Mouse (Mus musculus) spleen, adult 18-20 months (tissue): ENCODE measurements at regions not wholly inside any gene's neighbourhood (a gene's known extent, or its start where the extent isn't known, plus 50 kb on each side); places are given as distances from the start of the nearest gene placed in this dataset.
"Not testable (repeated sequence)": the region's sequence is repeated elsewhere in the genome, so short reads cannot be mapped to it uniquely, and the experiment has no call there.

Source experiments
- DNase-seq, 2 experiments: peaks; one replicate each; pipeline ENCODE4 v3.0.0; 2022; ENCODE audit warnings: mixed read lengths in 2 of 2

GRCm38 (mm10) chr16:77835767-77836166 is 233.9 kb upstream of the Gm11146 start:
- no peak for DNase-seq

GRCm38 (mm10) chr16:77827322-77828117 is 225.6 kb upstream of the Gm11146 start:
- no peak for DNase-seq

GRCm38 (mm10) chr16:77799709-77800108 is 197.8 kb upstream of the Gm11146 start:
- no peak for DNase-seq

- DNase-seq: no peak
Measured at GRCm38 (mm10) chr16:77796926-77797325, 195.0 kb upstream of the Gm11146 start.

GRCm38 (mm10) chr16:77789652-77790051 is 187.8 kb upstream of the Gm11146 start:
- no peak for DNase-seq

GRCm38 (mm10) chr16:77789206-77789605 is 187.3 kb upstream of the Gm11146 start:
- no peak for DNase-seq

- no peak for DNase-seq
Measured at GRCm38 (mm10) chr16:77788781-77789150, 186.9 kb upstream of the Gm11146 start.

GRCm38 (mm10) chr16:77788041-77788780 is 186.3 kb upstream of the Gm11146 start:
- DNase-seq: no peak

GRCm38 (mm10) chr16:77787025-77787424 is 185.1 kb upstream of the Gm11146 start:
- DNase-seq: no peak

- no peak for DNase-seq
Measured at GRCm38 (mm10) chr16:77779019-77779418, 177.1 kb upstream of the Gm11146 start.

GRCm38 (mm10) chr16:77772075-77772474 is 170.2 kb upstream of the Gm11146 start:
- DNase-seq: no peak

GRCm38 (mm10) chr16:77760926-77761347 is 159.0 kb upstream of the Gm11146 start:
- no peak for DNase-seq

GRCm38 (mm10) chr16:77760479-77760878 is 158.6 kb upstream of the Gm11146 start:
- DNase-seq: no peak

GRCm38 (mm10) chr16:77759997-77760396 is 158.1 kb upstream of the Gm11146 start:
- no peak for DNase-seq

- DNase-seq: no peak
Measured at GRCm38 (mm10) chr16:77754882-77755281, 153.0 kb upstream of the Gm11146 start.

- no peak for DNase-seq
Measured at GRCm38 (mm10) chr16:77749474-77749873, 147.6 kb upstream of the Gm11146 start.

GRCm38 (mm10) chr16:77743838-77744237 is 141.9 kb upstream of the Gm11146 start:
- DNase-seq: no peak

- no peak for DNase-seq
Measured at GRCm38 (mm10) chr16:77738821-77739220, 136.9 kb upstream of the Gm11146 start.

GRCm38 (mm10) chr16:77719377-77719776 is 117.5 kb upstream of the Gm11146 start:
- DNase-seq: no peak

- DNase-seq: not testable (repeated sequence)
Measured at GRCm38 (mm10) chr16:77717766-77718165, 115.9 kb upstream of the Gm11146 start.

- no peak for DNase-seq
Measured at GRCm38 (mm10) chr16:77704726-77705125, 102.8 kb upstream of the Gm11146 start.

- no peak for DNase-seq
Measured at GRCm38 (mm10) chr16:77695443-77695842, 93.5 kb upstream of the Gm11146 start.

- DNase-seq: no peak
Measured at GRCm38 (mm10) chr16:77687056-77687839, 85.4 kb upstream of the Gm11146 start.
